Mouse (Mus musculus): ENCODE data around the gene Tbc1d14.

The Tbc1d14 gene

DNA sequence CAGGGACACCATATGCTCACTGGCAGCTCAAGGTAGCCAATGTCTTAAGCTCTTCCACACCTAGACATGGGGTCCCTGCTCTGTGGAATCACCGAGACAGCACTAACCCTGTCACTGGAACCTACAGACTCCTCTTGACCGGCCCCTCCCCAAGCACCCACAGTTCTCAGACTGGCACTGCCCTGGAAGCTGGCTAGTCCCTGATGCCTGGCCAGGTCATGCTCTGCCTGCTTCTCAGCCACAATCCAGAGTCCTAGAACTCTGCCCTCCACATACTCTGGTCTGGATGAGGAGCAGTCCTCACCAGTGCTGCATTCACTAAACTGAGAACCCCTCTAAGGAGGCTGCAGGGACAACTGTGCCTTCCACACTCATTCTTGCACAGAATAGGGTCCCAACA, 82.1 kb downstream of the Tbc1d14 start:
- DNase-seq (ENCODE audit: low read depth, low spot score) = no peak

DNA sequence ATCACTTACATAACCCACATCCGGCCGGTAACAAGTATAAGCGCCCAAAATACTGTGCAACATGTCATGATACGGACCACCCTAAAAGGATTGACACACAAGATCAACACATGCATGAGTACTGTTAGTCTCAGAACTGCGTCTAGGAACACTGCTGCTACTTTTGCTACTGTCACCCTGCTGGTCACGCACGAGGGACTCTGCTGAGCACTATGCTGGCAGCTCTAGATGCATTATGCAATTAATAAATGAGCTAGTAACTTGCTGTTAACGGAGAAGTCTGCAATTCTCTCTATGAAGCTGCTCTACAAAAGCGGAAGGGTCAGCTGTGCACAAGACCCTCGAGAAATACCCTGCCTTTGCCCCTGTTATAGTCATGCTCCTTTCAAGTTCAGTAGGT, 84.7 kb downstream of the Tbc1d14 start:
- no peak for DNase-seq (ENCODE audit: low read depth, low spot score)

GRCm38 (mm10) chr5:36505643-36506042, 87.4 kb downstream of the Tbc1d14 start:
- no peak for DNase-seq (ENCODE audit: low read depth, low spot score)

GRCm38 (mm10) chr5:36505235-36505634, 87.8 kb downstream of the Tbc1d14 start:
- DNase-seq (ENCODE audit: low read depth, low spot score) = no peak

- DNase-seq (ENCODE audit: low read depth, low spot score) = no peak
Observed at GRCm38 (mm10) chr5:36494709-36495108, 98.4 kb downstream of the Tbc1d14 start.

GRCm38 (mm10) chr5:36493919-36494318, 99.2 kb downstream of the Tbc1d14 start:
- no peak for DNase-seq (ENCODE audit: low read depth, low spot score)

DNA sequence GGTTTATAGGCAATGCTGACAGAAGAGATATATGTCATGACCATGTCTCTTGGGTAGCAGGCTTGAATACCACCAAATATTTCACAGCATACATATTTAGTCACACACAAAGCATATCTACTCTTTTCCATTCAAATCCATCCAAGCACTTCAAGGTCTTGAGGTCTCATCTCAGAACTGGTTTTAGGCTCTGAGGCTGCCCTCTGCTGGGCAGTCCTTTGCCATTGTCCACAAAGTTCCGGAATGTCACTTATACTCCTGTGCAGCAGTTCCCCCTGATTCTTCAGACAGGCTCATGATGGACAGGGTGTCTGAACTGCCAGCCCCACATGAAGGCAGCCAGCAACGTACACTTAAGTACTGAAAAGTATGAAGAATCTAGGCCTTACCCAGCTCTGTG, 103.9 kb downstream of the Tbc1d14 start:
- DNase-seq (ENCODE audit: low read depth, low spot score) = peak; percentile 57

- peak; percentile 36 for DNase-seq (ENCODE audit: low read depth, low spot score)
Observed at GRCm38 (mm10) chr5:36485306-36485705, 107.8 kb downstream of the Tbc1d14 start.

- peak; percentile 99 for DNase-seq (ENCODE audit: low read depth, low spot score)
Observed at GRCm38 (mm10) chr5:36484171-36484990, 108.7 kb downstream of the Tbc1d14 start, which contains the start of the genes Tada2b and Ccdc96. Gene Tada2b, minus strand, starts transcription at chr5:36484285. Gene Ccdc96, plus strand, starts transcription at chr5:36484588.

- DNase-seq (ENCODE audit: low read depth, low spot score) = no peak
Observed at GRCm38 (mm10) chr5:36483203-36484101, 109.6 kb downstream of the Tbc1d14 start.

DNA sequence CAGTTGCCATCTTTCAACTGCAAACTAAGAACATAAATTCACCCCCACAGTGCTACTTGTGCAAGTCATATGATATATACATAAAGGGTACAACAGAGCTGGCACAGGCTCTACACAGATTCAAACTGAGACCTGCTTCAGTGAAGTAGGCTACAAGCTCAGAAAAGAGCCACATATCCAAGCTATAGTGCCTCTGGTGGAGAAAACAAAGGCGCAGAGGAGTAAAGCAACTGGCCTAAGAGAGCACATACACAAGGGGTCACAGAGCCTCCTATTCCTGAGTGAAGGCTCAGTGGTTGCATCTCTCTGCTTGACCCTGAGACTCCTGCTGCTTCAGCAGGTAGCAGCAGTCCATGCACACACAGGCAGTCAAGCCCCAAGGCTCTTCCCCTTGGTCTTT, 112.0 kb downstream of the Tbc1d14 start:
- peak; percentile 20 for DNase-seq (ENCODE audit: low read depth, low spot score)

GRCm38 (mm10) chr5:36480398-36480797, 112.7 kb downstream of the Tbc1d14 start:
- no peak for DNase-seq (ENCODE audit: low read depth, low spot score)

DNA sequence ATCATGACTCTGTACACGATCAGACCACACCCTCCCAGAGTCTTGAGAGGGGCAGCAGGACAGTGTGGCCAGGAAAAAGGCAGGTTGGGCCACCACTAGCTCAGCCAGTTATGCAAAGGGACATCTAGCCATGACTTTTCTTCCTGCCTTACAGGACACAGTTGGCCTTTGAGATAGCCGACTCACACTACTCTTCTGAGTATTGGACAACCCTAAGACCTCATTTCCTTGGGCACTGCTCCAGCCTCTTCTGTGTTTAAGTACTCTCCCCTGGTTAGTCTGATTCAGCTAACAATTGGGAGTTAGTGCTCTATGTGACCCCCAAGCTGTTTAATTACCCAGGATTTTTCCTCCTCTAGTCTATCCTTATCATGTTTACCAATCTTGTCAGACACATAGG, 113.3 kb downstream of the Tbc1d14 start:
- no peak for DNase-seq (ENCODE audit: low read depth, low spot score)

DNA sequence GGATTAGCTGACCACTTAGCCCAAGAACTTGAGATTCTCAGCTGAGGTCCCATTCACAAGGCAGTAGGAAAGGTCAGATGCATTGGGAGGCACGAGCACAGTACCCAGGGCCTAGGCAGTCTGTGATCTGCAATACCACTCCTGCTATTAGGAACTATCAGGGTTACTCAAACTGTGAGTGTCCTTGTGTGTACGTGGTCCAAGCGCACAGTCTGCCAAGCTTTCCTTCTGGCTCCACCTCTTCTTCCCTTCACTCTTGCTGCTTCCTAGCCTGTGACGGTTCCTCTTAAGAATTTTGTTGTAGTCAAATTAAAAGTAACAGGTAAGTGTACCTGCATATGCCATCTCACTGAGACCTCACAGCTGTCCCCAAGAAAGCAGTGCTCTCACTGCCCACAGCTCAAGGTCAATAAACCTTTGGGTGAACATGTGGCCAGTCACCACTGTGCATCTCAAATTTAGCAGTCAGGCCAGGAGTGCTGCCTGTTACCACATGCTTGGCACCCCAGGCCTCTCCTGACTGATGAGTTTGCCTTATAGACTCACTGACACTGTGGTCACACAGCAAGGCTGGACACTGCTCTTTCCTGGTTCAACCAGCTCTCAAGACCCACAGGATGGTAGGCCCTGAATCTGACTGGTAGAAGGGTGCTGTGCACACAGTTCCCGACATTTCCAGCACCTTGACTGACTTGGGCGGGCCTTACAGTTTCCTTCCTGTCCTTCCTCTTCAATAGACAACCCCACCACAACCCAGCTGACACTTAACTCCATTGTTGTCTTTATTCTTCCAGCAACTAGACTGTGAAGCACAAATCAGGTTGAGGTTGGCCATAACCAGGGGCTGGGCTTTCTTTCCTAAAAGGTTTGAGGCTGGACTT, 114.3 kb downstream of the Tbc1d14 start:
- DNase-seq (ENCODE audit: low read depth, low spot score) = no peak

GRCm38 (mm10) chr5:36477486-36477885, 115.6 kb downstream of the Tbc1d14 start:
- DNase-seq (ENCODE audit: low read depth, low spot score) = no peak

DNA sequence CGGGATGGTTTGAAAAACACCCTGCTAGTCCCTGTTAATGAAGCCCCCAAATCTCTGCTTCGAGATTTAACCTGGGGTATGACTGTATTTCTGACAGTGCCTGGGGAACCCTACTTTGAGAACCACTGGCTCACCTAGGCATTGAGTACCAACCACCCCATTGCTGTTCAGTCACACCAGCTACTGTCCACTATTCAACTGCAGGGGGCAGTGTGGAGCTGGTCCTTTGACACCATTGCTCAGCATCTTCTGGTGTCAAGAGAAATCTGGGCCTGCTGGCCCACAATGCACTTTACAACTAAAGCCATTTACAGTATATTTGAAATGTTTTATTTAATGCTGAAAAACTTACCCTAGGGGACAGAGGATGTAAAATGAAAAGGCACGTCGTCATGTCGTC, 118.8 kb downstream of the Tbc1d14 start:
- DNase-seq (ENCODE audit: low read depth, low spot score) = peak; percentile 88

GRCm38 (mm10) chr5:36472876-36473655, 120.0 kb downstream of the Tbc1d14 start:
- DNase-seq (ENCODE audit: low read depth, low spot score) = no peak

- DNase-seq (ENCODE audit: low read depth, low spot score) = no peak
Observed at GRCm38 (mm10) chr5:36471206-36471605, 121.9 kb downstream of the Tbc1d14 start.

DNA sequence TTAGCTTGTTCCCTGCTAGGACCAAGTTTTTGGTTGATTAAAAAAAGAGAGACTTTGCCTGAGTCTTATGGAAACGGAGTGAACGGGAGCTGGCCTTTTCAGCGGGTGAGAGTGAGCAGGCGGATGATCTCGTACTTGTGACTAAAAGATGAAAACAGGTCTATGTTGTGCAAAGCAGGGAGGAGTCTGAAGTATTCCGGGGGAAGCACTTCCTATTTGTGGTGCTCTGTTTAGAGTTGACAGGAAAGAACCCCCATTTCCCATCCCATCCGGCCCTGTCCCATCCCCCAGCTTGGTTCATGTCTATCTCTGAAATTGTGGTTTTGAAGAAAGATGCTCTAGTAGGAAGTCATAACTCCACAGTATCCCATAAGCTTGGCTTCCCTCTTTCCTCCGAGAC, 127.2 kb downstream of the Tbc1d14 start:
- DNase-seq (ENCODE audit: low read depth, low spot score) = no peak

Measured in CD4-positive, CD25-positive, alpha-beta regulatory T cell, adult 2 months (primary cell).